Mouse (Mus musculus): ENCODE results near the gene Perm1.
A peak's percentile ranks its signal among the peaks of the same experiment; 100 is the strongest.

Gene Perm1

DNA sequence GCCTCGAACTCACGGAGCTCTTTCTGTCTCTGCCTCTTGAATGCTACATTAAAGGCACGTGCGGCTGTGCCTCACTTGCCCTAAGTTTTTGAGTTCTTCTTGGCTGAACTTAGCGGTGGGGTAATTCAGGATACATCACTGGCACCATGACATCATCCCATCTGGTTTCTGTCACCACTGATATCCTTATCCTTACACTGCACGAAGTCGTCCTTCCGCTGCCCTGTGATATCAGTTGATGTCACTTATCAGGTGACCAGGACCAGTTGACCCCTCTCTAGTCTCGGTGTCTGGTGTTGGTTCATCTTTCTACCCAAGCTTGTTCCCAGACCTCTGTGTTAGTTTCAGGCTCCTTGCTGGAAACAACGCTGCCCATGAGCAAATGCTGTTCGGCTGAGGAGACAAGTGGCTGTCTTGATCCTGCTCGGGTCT, 13.2 kb upstream of the Perm1 start:
- DNase-seq = peak; percentile 4

DNA sequence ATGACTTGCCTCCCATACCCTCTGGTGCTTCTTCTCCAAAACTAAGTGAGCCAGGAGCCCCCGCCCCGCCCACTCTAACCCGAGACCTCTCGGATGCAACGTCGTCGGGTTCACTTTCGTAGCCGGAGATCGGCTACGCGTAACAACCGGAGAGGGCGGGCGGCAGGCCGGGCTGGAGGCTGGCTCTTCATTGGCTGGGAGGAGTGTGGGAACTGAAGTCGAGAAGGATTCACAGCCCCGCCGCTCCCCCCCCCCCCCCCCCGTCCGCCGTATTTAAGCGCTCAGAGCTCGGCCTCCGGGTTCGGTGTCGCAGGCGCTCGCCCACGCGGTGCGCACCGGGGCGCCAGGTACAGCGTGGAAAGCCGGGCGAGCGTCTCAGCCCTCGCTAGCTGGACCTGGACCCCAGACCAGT, 12.7 kb upstream of the Perm1 start, which contains the start of gene AW011738:
TSS of gene AW011738 (plus strand) at position 304 of the 412 bp plus-strand sequence.
- DNase-seq = peak; percentile 75

DNA sequence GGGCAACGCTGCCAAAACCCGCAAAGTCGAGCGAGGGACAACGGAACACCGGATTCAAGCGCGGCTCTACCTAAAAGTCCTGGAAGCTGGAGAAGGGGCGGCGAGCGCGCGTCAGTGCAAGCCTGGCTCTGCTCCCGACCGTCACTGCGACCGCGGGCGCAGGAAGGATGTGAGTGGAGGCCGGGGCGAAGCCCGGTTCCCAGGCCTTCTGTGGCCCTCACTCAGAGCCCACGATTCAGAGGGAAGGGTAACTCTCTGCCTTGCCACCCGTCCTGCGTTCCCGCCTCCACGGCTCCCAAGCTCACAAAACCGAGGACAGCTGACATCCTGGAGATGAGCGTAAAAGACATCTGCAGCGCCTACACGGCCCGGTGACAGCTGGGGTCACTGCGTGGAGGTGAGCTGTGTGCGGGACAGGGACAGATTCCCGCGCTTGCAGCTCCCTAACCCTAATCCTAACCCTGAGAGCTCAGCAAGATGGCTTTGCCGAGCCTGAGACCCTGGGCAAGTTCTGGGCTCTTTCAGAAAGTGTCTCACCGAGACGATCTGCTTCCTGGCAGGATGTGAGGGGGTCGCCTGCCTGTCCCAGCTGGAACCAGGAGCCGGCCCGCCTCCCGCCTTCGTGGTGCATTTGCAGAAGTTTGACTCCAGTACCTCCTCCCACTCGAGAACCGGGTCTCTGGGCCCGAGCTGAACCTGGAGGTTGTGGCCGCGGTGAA, 12.1 kb upstream of the Perm1 start:
- peak; percentile 35 for DNase-seq

DNA sequence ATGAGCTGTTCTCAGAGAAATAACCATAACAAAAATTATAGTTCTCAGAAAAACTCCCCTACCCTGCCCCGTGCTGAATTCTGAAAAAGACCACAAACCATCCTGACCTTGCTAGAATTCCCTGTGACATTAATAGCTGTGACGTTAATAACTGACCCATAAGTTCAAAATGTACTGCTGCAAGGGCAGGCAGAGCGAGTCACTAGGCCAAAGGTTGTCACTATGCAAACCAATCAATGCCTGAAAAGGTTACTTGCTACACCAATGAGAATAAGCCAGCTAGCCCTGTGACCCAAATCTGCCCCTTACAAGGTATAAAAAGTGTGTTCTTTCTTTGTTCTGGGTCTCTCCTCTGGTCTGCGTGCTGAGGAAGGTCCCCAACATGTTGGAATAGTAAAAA, 6.8 kb upstream of the Perm1 start:
- DNase-seq = no peak

DNA sequence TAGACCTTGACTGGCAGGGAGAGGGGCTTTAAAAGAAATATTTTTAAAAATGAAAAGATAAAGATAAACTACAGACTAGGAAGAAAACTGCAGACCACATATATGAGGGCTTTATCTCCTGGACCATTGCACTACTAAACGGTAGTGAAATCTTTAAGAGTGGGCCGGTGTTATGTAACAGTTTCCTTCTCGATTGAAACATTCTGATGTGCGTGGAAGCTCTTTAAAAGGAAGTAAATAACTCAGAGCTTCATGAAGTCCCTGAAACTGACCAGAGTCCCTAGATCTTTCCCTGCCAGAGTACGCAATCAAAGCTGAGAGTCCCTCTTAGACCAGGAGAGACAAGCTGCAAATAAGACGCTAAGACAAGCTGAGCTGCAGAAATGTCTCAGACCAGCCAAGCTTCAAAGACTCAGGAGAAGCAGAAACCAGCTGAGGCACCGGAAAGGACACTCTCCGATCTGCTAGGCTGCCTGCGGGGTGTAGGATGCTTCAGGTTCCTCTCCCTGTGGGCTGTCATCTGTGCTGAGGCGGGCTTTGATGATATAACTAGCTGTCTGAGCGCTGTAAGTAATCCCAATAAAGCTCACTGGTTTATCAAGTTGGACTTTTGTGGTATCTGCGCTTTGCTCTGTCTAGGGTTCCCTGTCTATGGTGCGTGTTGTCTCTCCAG, 5.6 kb upstream of the Perm1 start:
- DNase-seq = no peak

DNA sequence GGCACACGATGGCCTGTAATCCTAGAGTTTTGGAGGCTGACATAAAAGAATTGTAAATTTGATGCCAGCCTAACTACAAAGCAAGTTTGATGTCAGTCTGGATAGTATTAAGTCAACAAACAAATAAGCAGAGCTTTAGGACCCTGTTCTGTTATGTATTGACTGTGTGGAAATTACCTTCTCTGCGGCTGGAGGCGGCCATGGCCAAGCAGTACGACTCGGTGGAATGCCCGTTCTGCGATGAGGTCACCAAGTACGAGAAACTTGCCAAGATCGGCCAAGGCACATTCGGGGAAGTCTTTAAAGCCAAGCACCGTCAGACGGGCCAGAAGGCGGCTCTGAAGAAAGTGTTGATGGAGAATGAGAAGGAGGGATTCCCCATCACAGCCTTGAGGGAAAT, 2.5 kb upstream of the Perm1 start:
- DNase-seq = no peak

DNA sequence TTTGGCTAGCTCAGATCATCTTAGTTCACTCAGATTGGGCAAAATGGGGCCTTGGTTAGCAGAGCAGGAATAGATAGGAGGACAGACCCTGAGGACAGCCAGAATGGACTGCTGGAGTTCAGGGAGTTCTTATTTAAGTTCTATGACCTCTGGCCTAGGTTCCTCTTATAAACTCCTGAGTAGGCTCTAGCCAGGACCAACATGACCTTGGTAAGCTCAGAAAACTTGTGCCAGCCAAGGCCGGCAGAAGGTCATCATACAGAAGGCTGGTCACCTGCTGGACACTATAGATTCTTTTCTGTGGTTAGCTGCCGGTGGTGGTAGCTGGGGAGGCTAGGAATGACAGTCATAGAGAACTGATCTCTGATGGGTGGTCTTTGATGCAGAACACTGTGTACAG, 528 bp downstream of the Perm1 start:
- no peak for DNase-seq

DNA sequence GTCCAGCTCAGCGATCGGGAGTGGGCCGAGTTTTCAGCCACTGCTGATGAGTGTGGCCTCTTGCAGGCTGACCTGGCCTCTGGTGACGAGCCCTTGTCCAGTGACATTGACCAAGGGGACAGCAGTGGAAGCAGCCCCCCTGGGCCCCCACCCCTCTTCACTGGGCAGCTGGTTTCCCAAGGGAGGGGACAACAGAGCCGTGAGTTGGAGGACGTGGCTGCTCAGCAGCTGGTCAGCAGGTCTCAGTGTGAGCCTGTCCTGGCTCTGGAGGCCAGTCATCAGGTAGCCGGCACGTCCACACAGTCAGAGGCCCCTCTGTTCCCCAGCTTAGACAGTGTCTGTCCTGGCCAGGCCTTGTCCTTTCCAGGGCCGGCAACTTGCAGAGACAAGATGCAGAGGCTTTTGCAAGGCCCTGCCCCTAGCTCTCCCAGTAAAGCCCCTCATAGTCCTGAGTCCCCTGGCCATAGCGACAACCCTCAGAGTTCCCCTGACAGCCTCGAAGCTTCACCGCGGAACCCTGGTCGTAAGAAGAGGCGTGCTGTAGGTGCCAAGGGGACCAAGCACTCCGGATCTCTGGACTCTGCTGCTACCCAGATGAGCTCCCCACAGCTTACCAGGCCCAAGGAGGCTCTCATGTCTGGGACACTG, 1.5 kb downstream of the Perm1 start:
- DNase-seq = no peak

DNA sequence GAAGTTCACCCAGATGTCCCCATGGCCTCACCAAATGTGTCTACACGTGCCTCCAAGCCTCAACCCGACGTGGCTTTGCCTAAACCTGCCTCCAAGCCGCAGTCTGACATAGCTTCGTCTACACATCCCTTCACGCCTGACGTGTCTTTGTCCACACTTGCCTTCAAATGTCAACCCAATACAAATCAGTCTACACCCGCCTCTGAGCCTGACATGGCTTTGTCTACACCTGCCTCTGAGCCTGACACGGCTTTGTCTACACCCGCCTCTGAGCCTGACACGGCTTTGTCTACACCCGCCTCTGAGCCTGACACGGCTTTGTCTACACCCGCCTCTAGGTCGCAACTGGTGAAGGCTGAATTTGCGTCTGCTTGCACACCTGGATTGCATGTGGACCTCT, 2.2 kb downstream of the Perm1 start:
- no peak for DNase-seq

DNA sequence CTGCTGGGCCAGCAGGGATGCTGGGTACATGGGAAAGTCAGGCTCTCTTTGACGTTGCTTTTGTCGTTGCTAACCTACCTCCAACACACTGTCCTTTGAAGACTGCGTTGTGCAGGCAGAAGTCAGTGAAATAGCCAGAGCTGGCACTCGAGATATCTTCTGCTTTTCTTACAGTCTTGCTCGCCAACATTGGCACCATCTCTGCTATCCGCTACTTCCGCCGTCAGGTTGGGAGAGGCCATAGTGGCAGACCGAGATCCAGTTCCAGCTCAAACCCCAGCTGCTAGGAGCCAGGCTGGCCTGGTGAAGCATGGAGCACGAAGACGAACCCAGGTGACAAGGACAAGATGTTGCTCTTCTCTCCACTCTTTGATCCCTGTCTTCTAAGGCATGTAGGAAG, 4.3 kb downstream of the Perm1 start:
- no peak for DNase-seq

DNA sequence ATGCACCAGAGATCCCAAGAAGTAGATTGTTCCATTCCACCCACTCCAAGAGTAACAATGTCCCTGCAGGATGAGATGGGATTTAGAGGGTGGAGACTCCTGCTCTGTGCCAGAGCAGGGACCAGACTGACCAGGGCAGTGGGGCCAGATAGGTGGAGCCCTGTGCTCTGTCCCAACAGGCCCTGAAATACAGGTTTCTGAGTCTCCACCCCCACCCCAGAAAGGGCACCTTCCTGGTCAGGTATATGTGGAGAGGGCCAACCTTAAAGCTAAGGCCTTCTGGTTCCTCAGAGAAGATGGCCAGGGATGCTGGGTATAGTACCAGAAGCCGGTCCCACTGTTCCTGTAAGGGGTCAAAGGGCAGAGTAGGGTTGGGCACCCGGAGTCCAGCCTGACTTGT, 8.6 kb downstream of the Perm1 start:
- no peak for DNase-seq

DNA sequence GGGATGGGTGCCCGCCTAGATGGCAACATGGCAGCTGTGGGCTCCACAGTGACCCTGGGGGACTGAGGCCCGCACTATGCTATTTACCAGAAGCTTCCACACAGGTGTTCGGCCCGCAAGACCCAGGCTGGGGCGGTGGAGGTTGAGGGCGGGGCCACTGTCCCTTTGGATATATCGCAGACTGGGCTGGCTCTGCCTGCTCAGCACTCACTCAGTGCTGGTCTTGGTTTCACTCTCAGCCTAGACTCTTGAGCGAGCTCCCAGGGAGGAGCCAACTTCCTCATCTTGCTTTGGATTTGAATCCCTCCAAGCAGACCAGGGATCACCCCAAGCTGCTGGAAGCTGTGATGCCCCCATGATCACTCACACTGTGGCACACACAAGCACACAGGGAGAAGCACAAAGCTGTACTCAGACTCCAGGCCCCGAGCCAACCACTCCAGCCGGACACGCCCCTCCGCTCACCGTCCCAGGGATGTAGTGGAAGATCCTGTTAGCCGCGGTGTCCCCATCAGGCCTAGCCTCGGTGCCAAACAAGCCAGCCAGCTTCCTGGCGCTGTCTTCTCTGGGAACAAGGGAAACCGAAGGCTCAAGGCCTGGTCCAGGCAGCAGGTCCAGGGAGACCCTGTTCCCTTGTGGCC, 12.2 kb downstream of the Perm1 start:
- no peak for DNase-seq

DNA sequence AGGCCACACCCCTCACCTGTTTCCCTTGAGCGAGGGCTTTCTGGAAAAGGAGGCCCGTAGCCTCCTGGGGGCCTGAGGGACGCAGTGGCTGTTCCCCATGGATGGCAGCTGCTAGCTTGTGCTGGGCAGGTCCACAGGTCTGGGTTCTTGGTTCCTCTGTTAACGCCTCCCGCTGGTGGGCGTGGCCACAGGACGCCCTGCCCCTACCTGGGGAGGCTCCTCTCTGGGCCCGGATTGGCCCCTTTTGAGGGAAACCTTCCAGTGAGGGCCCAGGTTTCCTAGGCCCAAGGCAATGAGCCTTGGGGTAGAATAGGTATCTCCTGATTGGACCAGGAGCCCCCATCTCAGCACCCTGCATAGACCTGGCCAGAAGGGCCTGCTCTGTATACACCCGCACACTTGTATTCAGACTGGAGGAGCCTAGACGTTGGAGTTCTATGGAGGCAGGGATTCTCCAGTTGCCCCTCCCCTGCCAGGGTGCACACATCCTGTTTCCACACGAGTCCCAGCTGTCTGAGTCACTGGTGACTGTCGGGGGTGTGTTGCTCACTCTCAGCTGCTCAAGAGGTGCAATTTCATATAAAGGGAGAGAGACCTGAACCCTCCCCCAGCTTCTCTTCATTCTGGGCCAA, 12.8 kb downstream of the Perm1 start:
- no peak for DNase-seq

DNA sequence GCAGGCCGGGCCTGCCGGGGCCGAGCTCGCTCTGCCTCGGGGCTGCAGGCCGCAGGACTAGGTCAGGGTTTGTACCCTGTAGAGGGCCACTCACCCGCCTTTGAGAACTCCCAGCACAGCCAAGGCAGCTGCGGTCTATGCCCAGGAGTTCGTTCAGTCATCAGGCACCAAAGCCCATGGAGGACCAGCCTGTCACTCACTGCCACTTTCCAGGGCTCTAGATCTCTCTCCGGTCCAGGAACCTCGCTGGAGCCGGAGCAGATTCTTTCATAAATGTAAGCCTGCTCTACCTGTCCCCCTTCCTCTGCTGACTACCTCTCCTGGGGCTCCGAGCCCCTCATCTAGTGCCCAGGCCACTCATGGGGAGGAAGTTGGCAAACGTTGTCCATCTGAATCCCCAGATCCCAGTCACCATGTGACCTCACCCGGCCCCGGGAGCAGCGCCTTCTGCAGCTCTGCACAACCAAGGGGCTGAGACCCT, 18.4 kb downstream of the Perm1 start:
- DNase-seq = peak; percentile 24

DNA sequence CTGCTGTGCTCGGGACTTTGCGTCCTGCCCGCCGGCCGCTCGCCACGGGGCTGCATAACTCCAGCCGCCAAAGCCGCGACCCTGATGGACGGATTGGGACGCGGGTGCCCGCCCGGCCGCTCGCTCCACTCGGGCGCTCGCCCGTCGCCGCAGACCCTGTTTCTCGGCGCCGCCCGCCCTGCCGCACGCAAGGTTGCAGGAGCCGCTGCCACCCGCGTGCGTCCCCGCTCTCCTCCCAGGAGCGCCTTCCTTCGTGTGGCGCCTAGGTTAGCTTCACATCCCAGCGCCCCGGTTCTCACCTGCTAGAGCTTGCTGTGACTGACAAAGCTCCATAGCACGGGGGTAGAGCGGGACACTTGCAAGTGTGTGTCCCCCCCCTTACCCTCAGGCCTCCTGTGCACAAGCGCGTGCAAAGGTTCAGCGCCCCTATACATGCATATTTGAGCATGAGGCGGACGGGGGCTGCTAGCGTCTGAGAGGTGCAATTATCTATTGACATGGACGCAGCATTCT, 19.1 kb downstream of the Perm1 start, which contains the start of gene Plekhn1:
TSS of gene Plekhn1 (minus strand) at position 157 of the 513 bp plus-strand sequence.
- DNase-seq = peak; percentile 78

DNA sequence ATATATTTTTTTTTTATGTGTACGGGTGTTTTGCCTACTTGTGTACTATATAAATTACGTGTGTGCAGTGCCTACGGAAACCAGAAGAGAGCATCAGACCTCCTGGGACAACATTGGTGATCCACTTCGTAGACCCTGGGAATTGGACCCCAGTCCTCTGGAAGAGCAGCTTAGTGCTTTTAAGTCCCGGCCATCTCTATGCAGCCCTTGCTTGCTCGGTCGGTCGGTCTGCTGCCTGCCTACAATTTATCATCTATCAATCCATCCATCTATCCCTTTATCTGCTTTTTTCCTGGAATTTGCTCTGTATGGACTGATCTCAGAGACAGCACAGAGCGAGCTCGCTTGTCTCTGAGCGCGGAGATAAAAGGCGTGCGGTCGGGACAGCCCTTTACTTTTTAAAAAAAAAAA, 19.7 kb downstream of the Perm1 start:
- peak; percentile 25 for DNase-seq

DNA sequence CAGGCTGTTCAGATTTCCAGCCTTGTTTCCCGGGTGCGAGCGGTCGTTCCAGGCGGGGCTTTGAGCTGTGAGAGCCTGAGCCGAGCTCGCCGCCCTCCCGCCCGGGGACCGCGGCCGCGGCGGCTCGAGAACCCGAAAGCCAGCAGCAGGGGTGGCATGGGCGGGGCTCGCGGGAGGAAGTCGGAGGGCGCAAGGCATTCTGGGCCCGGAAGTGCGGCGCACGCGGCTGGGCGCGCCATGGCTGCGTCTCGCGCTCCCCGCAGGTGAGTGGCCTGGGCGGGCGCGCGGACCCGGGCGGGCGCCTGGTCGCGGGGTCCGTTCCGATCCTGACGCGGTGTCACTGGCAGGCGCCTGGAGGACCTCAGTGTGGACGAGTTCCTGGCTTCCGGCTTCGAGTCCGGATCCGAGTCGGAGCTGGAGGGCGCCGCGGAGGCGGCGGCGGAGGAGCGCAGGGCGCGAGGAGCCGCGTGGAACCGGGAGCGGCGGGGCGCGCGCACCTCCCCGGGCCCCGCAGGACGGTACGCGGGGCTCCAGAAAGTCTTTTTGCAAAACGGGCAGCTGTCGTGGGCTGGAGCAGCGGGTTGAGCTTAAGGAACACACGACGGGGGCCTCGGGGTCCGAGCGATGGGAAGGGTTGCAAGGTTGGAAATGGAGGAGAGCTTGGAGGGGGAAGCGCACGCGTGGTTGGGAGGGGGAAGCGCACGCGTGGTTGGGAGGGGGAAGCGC, 20.3 kb downstream of the Perm1 start, which contains the start of gene Noc2l:
TSS of gene Noc2l (plus strand) at position 203 of the 726 bp plus-strand sequence.
- DNase-seq = peak; percentile 92

DNA sequence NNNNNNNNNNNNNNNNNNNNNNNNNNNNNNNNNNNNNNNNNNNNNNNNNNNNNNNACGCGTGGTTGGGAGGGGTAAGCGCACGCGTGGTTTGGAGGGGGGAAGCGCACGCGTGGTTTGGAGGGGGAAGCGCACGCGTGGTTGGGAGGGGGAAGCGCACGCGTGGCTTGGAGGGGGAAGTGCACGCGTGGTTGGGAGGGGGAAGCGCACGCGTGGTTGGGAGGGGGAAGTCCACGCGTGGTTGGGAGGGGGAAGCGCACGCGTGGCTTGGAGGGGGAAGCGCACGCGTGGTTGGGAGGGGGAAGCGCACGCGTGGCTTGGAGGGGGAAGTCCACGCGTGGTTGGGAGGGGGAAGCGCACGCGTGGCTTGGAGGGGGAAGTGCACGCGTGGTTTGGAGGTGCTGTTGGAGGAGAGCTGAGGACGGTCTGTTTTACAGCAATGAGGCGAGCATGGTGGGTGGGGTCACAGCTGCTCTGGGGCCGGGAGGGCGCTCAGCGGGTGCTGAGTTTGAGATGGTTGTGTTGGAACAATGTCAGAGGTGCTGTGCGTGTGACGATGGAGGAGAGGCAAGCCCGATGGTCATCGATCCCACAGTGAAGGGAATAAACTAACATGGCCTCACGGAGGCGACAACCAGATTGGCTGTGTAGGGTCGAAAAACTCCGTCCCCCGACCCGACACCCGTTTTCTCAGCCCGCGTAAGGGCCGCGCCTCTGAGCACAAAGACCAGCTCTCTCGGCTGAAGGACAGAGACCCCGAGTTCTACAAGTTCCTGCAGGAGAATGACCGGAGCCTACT, 21.2 kb downstream of the Perm1 start:
- DNase-seq = no peak

DNA sequence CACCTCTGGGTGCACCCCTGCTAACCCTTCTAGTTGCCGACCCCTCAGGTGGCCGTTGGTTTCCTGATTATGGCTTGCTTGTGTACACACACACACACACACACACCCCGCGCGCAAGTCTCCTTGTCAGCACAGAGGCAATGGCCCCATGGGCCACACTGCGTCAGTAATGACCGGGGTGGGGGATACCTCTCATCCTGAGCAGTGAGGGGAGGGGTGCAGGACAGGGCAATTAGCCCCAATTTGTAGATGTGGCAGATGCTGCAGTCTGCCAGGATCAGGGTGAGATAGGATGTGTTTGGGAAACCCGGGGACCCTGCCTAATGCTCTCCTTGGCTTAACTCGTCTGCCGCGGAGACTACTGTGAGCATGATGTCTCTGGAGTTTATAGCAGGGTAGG, 33.9 kb downstream of the Perm1 start:
- no peak for DNase-seq

DNA sequence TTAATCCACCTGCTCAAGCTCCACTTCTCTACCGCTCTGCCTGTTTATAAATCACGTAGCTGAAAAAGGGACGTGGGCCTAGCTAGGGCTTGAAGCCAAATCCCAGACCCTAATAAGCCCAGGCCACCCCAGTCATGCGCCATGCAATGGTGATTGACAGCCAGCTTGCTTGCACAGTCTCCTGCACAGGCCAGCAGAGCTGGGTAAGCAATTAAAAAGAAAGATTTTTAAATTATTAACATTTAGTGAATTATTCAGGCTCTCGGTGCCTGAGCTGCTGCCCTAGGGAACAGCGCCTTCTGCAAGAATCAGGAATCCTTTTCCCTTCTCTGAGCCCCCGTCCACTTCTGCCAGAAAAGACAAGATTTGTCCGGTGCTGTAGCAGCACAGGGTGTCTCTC, 35.4 kb downstream of the Perm1 start:
- DNase-seq = no peak

DNA sequence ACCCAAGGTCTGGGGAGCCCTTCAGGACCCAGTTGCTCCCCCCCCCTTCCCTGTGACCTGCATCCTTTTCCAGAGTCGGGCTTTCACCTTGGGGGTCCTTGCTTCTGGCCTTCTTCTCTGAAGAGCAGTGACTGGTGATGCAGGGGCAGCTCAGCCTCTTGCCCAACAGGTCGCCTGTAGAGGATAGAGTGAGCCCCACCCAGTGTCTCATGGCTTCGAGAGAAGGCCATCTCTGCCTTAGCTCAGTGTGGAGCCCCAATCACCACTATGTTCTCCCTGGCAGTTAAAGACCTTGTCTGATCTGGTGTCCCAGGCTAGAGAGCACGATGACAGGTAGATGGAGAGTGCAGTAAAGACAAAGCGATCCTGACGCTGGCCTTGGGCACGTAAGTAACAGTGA, 36.5 kb downstream of the Perm1 start:
- DNase-seq = no peak

Data from thymus, postnatal 25 days (tissue).